ENCODE assay signal across 18 mouse cellular contexts in the genomic region with DNA sequence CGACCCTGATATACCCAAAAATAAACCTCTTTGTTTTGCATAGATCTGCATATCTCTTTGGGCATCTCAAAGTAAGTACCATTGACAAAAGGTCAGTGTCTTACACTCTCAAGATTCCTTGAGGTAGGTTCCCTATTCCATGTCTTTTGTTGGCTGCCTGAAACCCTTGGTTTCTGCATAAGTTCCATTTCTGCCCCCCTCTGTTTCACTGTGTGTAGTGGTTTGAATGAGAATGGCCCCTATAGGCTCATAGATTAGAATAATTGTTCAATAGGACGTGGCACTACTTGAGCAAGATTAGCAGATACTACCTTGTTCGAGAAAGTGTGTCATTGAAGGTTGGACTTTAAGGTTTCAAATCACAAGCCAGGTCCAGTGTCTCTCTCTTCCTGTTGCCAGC.
"Had no signal": no experiment of that assay in that cellular context is flagged by ENCODE, and none has a peak within 500 bp of the region (broad histone marks: within the 10 kb centered on the region; RNA-seq: fewer than 3 reads in every experiment).

No protein-coding gene starts in this region.

- H3K4me3 ChIP-seq: lung, embryonic 15.5 days; megakaryocyte, embryonic 14.5 days; midbrain, embryonic 13.5 days; midbrain, embryonic 15.5 days; neural tube, embryonic 12.5 days; stomach, embryonic 15.5 days had no signal

- H3K9ac ChIP-seq: liver, postnatal 0 days; lung, embryonic 15.5 days; midbrain, embryonic 13.5 days; midbrain, embryonic 15.5 days; neural tube, embryonic 12.5 days; stomach, embryonic 15.5 days had no signal

- H3K4me2 ChIP-seq: lung, embryonic 15.5 days; midbrain, embryonic 11.5 days; midbrain, embryonic 13.5 days; midbrain, embryonic 15.5 days; neural tube, embryonic 12.5 days; stomach, embryonic 15.5 days had no signal

- H3K36me3 ChIP-seq: lung, embryonic 15.5 days; midbrain, embryonic 13.5 days; midbrain, embryonic 15.5 days; neural tube, embryonic 12.5 days; stomach, embryonic 15.5 days had no signal

- DNase-seq: liver, postnatal 0 days; lung, adult 2 months; lung, postnatal 14 days; lung, postnatal 36 days; right cerebral cortex, postnatal 14 days; thymus, adult 18-20 months; thymus, postnatal 14 days; thymus, postnatal 36 days had no signal

- H3K4me1 ChIP-seq: lung, embryonic 15.5 days; megakaryocyte, embryonic 14.5 days; midbrain, embryonic 13.5 days; midbrain, embryonic 15.5 days; neural tube, embryonic 12.5 days; stomach, embryonic 15.5 days had no signal

- H3K27ac ChIP-seq: lung, embryonic 15.5 days; macrophage; midbrain, embryonic 13.5 days; midbrain, embryonic 15.5 days; neural tube, embryonic 12.5 days; stomach, embryonic 15.5 days; stomach, postnatal 0 days had no signal

- ATAC-seq: liver, postnatal 0 days; lung, postnatal 0 days; midbrain, embryonic 13.5 days; midbrain, embryonic 15.5 days had no signal

- H3K9me3 ChIP-seq: lung, embryonic 15.5 days; midbrain, embryonic 13.5 days; midbrain, embryonic 15.5 days; neural tube, embryonic 12.5 days; stomach, embryonic 15.5 days had no signal

- H3K27me3 ChIP-seq: lung, embryonic 15.5 days; megakaryocyte, embryonic 14.5 days; midbrain, embryonic 13.5 days; midbrain, embryonic 15.5 days; neural tube, embryonic 12.5 days; stomach, embryonic 15.5 days had no signal
